Mouse (Mus musculus) bone marrow, adult 2 months (tissue): ENCODE results near the gene Tbc1d7. TPM values are rescaled to one million over a fixed set of nuclear protein-coding genes. Genes with fewer than 3 reads are reported as not detected.

Experiments
- H3K27ac ChIP-seq: fragments of 200-500 bp; 2 replicates; pipeline ENCODE4 v1.5.1; 2012; ENCODE audit warnings: low read depth, mild to moderate bottlenecking, control low read depth, inconsistent platforms, low read length; ENCODE audit not compliant: control insufficient read depth, poor library complexity, insufficient read depth
- H3K4me1 ChIP-seq: fragments of 200-500 bp; 2 replicates; pipeline ENCODE4 v1.6.1; 2011; ENCODE audit warnings: low read length; ENCODE audit not compliant: control insufficient read depth, insufficient read depth
- H3K4me3 ChIP-seq: fragments of 200-500 bp; replicated peaks from 2 replicates; pipeline ENCODE3; 2011; ENCODE audit warnings: mild to moderate bottlenecking, low read depth, low read length, control low read depth; ENCODE audit not compliant: control insufficient read depth
- CTCF ChIP-seq: fragments of 200-500 bp; IDR thresholded peaks from 2 replicates; pipeline ENCODE4 v1.5.1; 2011; ENCODE audit warnings: low read length, control low read depth; ENCODE audit not compliant: control insufficient read depth, insufficient read depth
- POLR2A ChIP-seq: fragments of 200-500 bp; IDR thresholded peaks from 2 replicates; pipeline ENCODE4 v1.6.1; 2011; ENCODE audit warnings: low read depth, mild to moderate bottlenecking, control low read depth, low read length, borderline replicate concordance; ENCODE audit not compliant: control insufficient read depth
- WGBS: fragments of 180-500 bp; shearing (Covaris S2); methylation state at CpG from one replicate; pipeline ENCODE4 v1.1.7; 2018; 5-methylcytosine and 5-hydroxymethylcytosine counted together
- polyA plus RNA-seq: library from polyadenylated mRNA; stranded (reverse); fragments of >200 nt; gene quantifications from 2 replicates; pipeline ENCODE4 v1.2.4, GENCODE M21; 2011; ENCODE audit warnings: low replicate concordance; ENCODE audit not compliant: missing spikeins, insufficient read depth, insufficient read length

The Tbc1d7 gene
- polyA plus RNA-seq, 1 experiment, result 11.1 TPM

GRCm38 (mm10) chr13:43202351-43202750, 31.1 kb upstream of the Tbc1d7 start:
- WGBS, result 54% methylated on average over 10 of the region's 10 CpGs

DNA sequence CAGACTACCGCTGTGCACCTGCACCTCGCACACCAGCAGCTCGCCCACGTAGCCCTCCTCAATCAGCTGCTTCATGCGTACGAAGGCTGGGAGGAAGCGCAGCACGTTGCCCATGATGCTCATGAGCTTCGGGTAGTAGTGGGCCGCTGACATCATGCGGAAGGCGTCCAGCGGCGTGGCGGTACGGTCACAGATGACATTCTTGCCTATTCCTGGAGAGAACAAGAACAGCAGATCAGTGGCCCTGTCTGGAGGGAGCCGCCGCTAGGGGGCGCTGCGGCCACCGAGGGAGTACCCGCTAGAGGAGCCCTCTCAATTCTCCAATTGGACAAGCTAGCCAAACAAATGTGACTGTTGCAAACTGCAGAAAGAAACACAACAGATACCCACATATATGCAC, 29.7 kb upstream of the Tbc1d7 start:
- no peak overlapping the region; the same call in 1 of the 2 replicates for H3K27ac ChIP-seq
- 67% methylated on average over 22 of the region's 22 CpGs for WGBS
- H3K4me3 ChIP-seq, result no peak overlapping the region
- H3K4me1 ChIP-seq, result peaks cover 3% of the 10 kb centered on the region; the same call in 1 of the 2 replicates
- peak; percentile 67 for TF ChIP-seq CTCF
- no peak for TF ChIP-seq POLR2A

More at GRCm38 (mm10) chr13:43202351-43202750, 31.1 kb upstream of the Tbc1d7 start:
- Histone ChIP-seq H3K4me3 (no peak overlapping the region), H3K4me1 (peaks cover 3% of the 10 kb centered on the region; the same call in 1 of the 2 replicates), H3K27ac (no peak overlapping the region)
- TF ChIP-seq POLR2A (no peak), CTCF (no peak)

GRCm38 (mm10) chr13:43200473-43200872, 29.2 kb upstream of the Tbc1d7 start:
- 91% methylated on average over 22 of the region's 22 CpGs for WGBS
- Histone ChIP-seq H3K4me1 (peaks cover 3% of the 10 kb centered on the region; the same call in 1 of the 2 replicates), H3K4me3 (no peak overlapping the region), H3K27ac (no peak overlapping the region)
- TF ChIP-seq CTCF (no peak), POLR2A (no peak)

- no peak overlapping the region for H3K4me3 ChIP-seq
- WGBS, result 47% methylated on average over 5 of the region's 5 CpGs
- peaks cover 3% of the 10 kb centered on the region; the same call in 1 of the 2 replicates for H3K4me1 ChIP-seq
- H3K27ac ChIP-seq, result peak overlapping the region; percentile 20; the same call in 1 of the 2 replicates
- peak; percentile 75 for TF ChIP-seq CTCF
- no peak for TF ChIP-seq POLR2A
Measured at GRCm38 (mm10) chr13:43199749-43200148, 28.4 kb upstream of the Tbc1d7 start.

DNA sequence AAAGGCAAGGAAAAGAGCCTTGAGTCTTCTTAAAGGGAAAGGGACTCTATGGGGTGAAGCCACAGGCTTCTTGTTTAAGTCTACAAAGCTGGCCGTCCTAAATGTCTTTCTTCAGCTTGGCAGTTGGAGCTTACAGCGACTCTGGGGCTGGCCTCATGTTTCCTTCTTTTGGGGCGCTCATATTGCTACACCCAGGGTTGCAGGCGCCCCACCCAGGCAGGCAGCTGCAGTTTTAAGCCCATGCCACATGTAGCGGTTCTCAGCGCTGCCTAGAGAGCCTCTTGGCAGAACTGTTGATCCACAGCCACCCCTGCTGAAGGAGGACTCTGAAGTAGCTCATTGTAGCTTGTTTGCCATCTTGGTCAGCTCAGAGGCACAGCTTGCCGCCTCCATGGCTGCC, 28.0 kb upstream of the Tbc1d7 start:
- peak overlapping the region; percentile 20; the same call in 1 of the 2 replicates for H3K27ac ChIP-seq
- peaks cover 3% of the 10 kb centered on the region; the same call in 1 of the 2 replicates for H3K4me1 ChIP-seq
- TF ChIP-seq POLR2A (no peak), CTCF (no peak)
- H3K4me3 ChIP-seq, result no peak overlapping the region
- 33% methylated on average over 7 of the region's 7 CpGs for WGBS

DNA sequence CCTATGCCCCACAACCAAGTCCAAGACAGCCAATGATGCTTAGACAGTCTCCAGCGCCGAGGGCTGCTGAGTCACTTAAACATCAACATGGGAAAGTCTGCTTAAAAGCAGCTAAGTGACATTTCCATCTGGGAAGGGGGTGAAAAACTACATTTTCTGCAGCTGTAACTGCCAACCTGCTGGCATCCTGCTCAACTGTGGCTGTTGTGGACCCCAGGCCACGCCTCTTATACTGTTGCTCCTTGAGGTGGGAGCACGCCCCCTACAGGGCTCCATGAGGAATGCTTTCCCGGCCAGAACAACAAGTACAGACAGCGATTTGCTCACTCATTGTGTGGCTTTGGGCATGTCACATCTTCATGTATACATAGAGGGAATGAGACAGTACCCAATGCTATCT, 25.9 kb upstream of the Tbc1d7 start:
- WGBS, result 59% methylated on average over 6 of the region's 6 CpGs
- TF ChIP-seq POLR2A (no peak), CTCF (0 out of 2 replicates have a peak, but pooled peaks have one; percentile 1)
- Histone ChIP-seq H3K4me3 (no peak overlapping the region), H3K4me1 (peaks cover 3% of the 10 kb centered on the region; the same call in 1 of the 2 replicates), H3K27ac (no peak overlapping the region)

- H3K4me1 ChIP-seq, result peaks cover 7% of the 10 kb centered on the region
- H3K4me3 ChIP-seq, result no peak overlapping the region
- H3K27ac ChIP-seq, result peak overlapping the region; percentile 22
- TF ChIP-seq POLR2A, result no peak
- TF ChIP-seq CTCF, result no peak
- 39% methylated on average over 7 of the region's 7 CpGs for WGBS
Measured at GRCm38 (mm10) chr13:43196000-43196399, 24.7 kb upstream of the Tbc1d7 start.

DNA sequence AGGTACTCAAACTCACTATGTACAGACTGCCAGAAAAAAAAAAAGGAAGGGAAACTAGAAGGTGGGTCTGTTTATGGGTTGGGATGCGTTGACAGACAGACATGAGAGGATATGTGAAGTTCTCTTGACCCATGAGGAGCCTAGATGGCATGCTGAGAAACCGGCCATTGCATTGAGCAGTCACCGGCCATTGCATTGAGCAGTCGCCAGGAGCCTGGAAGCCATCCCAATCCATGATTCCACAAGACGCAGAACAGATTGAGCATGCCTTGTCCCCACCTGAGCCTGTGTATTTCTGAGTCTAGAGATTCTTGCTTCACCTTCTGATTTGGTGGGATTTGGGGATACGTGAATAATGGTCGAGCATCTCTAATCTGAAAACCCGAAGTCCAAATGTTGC, 22.6 kb upstream of the Tbc1d7 start:
- 82% methylated on average over 8 of the region's 8 CpGs for WGBS
- TF ChIP-seq POLR2A, result no peak
- no peak for TF ChIP-seq CTCF

DNA sequence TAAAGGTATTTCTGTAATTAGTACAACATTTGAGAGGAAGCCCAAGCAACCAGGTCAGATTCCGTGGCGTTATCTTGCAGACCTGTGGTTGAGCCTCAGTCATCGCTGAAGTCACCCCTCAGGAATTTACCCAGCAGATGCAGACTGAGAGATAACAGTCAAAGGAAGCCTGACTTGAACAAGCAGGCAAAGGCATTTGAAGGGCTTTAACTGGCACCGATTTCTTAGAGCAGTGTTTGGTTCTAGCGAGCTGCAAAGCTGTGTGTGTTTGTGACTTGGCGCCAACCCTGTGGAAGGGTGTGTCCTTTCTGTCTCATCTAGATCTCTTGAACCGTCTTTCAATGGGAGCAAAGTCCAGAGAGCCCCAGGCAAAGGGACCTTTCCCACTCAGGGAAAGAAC, 22.0 kb upstream of the Tbc1d7 start:
- no peak for TF ChIP-seq CTCF
- WGBS, result 10% methylated on average over 7 of the region's 7 CpGs
- no peak overlapping the region for H3K27ac ChIP-seq
- H3K4me1 ChIP-seq, result peaks cover 6% of the 10 kb centered on the region
- H3K4me3 ChIP-seq, result no peak overlapping the region

More for the DNA sequence above, 22.6 kb upstream of the Tbc1d7 start:
- Histone ChIP-seq H3K4me1 (peaks cover 6% of the 10 kb centered on the region), H3K4me3 (no peak overlapping the region), H3K27ac (no peak overlapping the region)
